Mouse (Mus musculus) layer of hippocampus, adult 11-12 months (tissue): ENCODE measurements around the gene Kdm4c.
A peak's percentile ranks its signal among the peaks of the same experiment; 100 is the strongest.
"Not testable (repeated sequence)": the region's sequence is repeated elsewhere in the genome, so short reads cannot be mapped to it uniquely, and the experiment has no call there.

Source experiments
- DNase-seq: peaks from one replicate; pipeline ENCODE4 v3.0.0; 2022; ENCODE audit warnings: low spot score

Gene Kdm4c

DNA sequence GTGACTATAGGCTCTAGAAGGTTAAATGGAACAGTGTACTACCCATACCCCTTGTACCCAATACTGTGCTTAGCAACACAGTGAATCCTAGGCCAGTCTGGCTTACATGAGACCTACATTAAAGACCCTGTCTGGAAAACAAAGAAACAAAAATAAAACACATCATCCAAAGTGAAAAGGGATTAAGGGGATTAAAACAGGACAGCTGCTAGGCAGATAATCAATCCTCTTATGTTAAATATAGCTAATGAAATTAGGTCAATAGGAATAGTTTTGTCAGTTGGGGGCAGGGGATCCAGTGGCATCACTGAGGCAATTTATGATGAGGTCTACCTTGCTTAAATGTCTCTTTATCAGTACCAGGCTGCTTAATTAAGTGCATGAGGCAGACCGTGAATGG is at the start of gene Kdm4c:
Kdm4c (plus strand) TSS at position 322 of the 400 bp plus-strand sequence.
- DNase-seq, result no peak

DNA sequence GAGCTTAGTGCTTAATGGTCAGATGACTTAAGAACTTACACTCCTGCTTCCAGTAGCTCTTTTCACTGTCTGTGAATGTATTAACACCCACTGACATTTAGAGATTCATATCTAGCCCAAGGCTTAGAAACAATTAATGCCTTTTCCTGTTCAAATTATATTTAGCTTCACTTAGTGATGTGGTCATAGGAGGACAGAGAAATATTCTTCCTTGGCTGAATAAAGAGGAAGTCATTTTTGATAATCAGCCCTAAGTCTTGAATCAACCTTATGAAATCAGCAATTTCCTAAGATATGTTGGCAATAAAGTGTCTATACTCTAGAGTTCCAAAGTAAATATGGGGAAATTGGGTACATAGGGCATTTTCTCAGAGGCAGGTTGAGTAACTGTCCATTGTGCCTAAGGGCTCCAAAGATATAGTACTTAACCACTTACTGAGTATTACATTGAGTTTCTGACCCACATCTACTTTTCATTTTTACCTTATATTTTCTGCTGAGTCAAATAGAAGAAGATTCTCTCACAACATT is 41.0 kb upstream of the Kdm4c start:
- DNase-seq, result no peak

DNA sequence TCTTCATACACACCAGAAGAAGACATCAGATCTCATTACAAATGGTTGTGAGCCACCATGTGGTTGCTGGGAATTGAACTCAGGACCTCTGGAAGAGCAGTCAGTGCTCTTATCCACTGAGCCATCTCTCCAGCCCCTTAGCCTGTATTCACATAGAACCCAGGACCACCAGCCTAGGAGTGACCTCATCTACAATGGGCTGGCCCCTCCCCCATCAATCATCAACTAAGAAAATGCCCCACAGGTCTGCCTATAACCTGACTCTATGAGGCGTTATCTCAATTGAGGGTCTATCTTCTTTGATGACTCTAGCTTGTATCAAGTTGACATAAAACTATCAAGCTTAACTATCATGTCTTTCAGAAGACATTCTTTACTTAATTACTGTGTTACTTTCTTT is 20.5 kb upstream of the Kdm4c start:
- not testable (repeated sequence) for DNase-seq

DNA sequence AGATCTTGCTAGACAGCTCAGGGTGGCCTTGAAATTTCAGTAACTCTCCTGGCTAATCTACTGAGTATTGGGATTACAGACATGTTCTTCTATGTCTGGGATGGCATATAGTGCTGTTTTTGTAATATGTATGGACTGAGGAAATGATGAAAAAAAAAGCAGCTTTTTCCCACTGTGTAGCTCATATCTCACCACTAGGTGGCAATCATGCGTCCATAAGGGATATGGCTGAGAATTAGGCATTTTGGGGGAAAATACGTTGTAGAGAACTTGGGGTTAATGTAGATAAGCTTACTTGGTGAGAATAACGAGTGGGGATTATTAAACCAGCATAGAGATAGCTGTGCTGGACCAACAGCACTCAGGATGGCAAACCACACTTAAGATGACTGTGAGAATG is 19.9 kb upstream of the Kdm4c start:
- DNase-seq, result no peak

DNA sequence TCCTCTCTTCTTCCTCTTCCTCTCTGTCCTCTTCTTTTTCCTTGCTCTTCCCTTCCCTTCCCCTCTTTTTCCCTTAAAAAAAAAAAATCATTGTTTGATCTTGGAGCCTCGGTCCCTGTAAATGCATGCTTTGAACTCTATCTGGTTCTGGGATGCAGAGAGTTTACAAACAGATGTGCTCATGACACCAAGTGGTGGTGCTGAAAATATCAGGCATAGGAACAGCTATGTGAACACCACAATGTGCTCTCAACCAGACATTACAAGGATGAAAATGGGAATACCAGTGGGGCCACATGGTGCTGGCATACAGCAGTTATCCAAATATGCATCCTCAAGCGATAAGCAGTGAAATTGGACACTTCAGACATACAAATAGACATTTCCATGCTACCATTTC is 18.1 kb upstream of the Kdm4c start:
- DNase-seq, result no peak

DNA sequence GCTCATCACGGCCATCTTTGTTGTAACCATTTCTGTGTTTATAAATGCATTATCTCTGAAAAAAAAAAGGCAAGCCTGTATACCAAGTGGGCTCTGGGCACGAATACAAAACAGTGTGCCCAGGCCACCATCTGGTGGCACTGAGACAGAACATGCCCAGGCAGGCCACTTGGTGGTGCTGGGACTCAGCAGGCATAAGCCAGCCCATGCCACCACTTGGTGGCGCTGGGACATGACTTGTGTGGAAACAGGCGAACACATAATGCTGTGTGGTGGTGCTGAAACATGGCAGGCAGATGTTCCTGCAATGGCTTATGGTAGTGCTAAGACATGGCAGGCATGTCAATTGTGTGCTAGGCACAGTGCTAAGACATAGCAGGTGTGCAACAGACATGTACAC is 11.3 kb upstream of the Kdm4c start:
- DNase-seq, result no peak

DNA sequence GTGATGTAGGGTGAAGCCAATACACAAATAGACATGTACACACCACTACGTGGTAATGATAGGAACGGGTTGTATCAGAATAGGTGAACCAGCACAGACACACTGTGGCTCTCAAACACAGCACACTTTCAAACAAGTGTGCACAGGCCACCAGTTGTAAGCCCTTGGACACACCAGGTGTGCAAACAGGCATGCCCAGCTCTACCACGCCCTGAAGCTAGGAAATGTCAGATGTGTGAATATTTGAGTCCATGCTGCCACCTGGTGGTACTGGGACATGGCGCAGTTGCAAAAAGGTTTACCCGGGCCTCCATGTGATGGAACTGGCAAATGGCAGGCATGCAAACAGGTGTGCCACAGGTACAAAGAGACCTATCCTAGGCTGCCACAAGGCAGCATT is 10.9 kb upstream of the Kdm4c start:
- peak; percentile 55 for DNase-seq

DNA sequence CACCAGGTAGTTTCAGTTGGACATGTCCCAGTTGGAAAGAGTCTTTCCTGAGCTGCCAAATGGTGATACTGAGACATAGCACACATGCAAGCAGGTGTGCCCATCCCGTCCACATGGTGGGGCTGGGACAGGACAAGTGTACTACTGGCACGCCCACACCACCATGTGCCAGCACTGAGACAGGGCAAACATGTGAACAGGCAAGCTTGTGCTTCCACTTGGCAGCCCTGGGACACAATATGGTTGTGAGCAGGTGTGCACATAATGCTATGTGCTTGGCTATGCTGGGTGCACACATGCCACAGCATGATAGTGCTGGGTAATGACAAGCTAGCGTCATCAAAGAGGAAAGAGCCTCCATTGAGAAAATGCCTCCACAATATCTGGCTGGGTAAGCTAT is 8.8 kb upstream of the Kdm4c start:
- peak; percentile 29 for DNase-seq

DNA sequence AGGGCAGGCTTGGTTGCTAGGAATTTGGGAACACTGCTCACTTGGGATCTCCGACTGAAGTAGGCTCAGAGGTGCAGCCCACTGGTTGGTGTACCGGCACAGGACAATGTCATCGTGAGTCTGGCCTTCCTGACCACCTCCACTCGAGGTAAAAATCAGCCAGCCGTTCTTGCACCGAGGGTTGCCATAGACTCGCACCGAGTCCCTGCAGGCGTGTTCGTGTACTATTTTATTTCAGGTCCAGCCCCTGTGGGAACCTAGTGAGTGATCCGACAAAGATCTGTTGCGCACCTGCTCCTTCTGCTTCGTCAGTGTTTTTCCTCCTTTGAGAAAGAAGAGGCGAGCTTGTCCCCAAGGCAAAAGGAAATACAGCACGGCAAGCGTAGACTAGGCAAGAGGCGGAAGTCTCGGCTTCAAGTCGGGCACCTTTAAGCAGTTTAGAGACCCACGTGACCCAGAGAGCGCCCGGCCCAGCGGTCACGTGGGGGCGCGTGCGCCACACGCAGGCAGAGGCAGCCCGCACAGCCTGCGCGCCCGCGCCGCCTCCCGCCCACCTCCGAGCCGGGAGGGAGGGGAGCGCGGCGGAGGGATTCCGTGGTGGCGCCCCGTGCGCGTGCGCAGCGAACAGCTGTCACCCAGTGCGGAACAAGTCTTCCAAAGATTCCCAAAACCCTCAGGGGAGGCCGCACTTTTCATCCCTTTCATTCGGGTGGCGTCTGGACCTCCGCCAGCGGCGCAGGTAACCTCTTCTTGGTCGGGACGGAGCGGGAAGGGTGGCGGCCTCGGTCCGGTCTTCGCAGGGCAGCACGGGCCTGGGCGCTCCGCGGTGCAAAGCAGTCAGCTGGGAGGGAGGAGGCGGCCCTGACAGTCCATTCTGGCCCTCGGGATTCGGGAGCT is 9.3 kb downstream of the Kdm4c start:
- peak; percentile 98 for DNase-seq

DNA sequence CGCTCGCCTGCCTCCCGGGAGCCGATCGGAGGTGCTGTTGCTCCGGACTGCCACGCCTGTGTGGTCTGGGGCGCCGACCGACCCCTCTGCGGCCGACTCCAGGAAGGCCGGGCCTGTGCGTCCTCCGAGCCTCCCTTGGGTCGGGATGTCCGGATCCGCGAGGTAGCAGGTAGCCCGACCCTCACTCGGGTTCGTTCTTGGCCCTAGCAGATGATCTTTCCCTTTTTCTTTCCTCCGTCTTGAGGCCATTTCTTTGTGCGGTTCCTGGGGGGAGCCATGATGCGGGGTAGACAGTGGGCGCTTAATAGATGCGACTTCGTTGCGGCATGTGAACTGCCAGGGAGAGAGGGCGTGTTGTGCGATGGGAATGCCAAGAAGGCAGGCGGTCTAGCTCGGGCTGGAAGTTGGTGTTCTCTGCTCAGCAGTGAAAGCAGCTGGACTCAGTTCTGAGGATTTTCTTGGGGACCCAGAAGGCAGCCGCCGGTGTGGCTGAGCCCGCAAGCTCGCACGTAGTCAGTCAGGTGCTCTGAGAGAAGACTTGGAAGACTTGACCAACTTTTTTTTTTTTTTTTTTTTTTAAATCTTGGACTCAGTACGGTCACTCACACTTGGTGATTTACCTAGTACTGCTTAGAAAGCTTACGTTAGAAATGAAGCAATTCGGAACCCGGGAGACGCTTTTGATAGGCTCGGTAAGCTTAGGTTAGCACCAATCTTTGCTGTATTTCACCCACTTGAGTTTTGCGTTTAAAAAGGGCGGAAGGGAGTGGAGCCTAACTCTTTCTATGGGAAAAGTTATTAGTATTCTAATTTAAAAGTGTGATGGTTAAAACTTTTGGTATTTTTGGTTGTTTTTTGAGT is 10.2 kb downstream of the Kdm4c start:
- DNase-seq, result peak; percentile 54

DNA sequence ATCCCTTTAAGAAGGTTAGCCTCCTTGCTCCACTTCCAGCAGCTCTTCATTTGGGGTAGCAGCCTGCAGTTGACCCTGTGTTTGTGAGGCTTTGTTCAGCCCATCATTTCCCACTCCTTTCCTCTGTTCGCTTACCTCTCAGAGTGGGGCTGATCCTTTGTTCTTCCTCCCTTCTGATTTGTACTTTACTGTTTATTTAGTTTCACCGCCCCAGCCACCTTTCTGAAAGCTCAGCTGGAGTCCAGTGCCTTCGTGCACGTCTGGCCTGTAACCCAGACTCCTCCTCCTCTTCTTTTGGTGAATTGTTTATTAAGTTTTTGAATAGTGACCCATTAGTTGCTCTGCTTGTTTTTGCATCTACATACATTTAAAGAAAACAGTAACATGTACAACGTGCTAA is 15.6 kb downstream of the Kdm4c start:
- DNase-seq, result no peak

DNA sequence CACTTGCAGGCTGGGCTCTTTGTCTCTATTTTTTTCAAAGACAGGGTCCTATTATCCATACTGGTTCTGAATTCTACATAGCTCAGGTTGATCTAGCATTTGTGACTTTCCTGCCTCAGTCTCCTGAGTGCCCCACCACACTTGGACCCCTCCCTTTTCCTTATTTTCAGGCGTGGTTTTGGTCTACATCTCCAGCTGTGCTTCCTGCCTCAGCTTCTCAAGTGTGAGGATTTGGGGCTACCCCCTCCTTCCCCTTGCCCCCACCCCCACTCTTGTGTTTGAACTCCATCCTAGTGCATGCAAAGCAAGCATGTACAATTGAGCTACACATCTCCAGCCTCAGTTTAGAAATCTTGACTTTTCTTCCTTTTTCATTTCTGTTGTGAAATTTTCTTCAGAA is 16.2 kb downstream of the Kdm4c start:
- no peak for DNase-seq

DNA sequence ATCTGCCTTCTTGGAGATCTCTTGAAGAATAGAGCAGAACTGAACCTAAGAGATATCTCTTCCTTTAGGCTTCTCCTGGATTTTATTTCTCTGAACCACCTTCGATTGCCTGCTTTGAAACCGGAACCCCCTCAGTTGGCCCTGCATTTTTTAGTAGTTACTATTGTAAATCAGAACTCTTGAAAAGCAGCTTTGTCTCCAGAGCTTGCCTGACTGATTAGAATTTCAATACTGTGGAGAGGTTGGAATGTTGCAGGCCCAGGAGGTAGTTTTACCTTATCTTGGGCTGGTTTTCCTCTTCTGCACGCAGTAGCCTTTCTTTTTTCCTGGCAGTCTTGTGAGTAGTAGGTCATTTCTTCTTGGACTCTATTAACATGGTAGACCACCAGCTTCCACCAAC is 17.0 kb downstream of the Kdm4c start:
- no peak for DNase-seq

DNA sequence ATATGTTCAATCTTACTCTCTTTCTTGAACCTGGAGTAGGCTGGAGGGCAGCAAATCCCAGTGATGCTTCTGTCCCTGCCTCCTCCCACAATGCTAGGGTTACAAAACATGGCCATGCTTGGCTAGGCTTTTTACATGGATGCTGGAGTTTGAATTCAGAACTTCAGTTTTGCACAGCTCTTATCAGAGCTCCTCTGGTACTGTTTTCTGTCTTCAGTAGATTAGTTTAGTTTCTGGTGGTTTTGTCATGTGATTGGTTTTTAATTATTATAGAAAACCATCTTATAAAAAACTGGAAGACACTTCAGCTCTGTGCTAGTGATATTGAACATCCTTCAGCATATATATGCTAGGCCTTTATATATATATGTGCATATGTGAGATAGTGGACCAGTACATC is 19.6 kb downstream of the Kdm4c start:
- no peak for DNase-seq

DNA sequence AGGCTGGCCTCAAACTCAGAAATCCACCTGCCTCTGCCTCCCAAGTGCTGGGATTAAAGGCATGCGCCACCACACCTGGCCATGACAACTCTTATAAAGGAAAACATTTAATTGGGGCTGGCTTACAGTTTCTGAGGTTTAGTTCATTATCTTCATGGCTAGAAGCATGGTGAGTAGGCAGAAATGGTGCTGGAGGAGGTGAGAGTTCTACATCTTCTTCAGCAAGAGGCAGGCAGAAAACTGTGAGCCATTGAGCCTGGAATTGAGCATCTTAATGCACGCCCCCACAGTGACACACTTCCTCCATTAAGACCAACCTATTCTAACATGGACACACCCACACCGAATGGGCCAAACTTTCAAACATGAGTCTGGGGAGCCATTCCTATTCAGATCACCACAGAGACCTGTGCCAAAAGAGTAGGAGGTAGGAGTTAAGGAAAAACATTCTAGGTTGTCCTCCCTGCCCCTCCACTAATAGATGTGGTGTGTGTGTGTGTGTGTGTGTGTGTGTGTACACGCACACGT is 22.2 kb downstream of the Kdm4c start:
- no peak for DNase-seq

DNA sequence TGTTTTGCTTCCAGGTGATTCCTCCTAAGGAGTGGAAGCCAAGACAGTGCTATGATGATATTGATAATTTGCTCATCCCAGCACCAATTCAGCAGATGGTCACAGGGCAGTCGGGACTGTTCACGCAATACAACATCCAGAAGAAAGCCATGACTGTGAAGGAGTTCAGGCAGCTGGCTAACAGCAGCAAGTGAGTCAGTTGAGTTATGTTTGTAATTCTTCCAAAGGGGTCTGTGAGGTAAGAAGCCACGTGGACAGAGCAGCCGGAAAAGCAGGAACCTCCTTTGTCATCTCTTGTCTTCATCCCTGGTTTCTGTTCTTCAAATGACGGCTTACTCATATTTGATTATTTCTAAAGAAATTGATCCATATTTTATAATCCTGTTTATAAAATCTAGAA is 28.9 kb downstream of the Kdm4c start:
- DNase-seq, result no peak

DNA sequence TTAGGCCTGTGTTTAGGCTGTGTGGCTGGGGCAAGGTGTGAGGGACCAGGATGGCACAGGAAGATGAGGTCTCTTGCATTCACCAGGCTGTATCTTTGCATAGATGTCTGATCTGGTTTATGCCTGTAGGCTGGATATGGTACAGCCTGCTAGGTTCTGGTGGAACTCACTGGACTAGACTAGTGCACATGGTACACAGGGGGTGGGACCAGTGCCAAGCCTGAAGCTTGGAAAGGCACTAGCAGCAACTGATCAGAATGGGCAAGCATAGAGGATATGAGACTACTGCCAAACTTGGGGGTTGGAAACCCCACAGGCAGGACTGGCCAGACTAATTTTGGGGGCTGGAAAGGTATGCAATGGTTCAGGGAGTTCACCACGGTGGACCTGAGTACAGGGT is 35.2 kb downstream of the Kdm4c start:
- no peak for DNase-seq

DNA sequence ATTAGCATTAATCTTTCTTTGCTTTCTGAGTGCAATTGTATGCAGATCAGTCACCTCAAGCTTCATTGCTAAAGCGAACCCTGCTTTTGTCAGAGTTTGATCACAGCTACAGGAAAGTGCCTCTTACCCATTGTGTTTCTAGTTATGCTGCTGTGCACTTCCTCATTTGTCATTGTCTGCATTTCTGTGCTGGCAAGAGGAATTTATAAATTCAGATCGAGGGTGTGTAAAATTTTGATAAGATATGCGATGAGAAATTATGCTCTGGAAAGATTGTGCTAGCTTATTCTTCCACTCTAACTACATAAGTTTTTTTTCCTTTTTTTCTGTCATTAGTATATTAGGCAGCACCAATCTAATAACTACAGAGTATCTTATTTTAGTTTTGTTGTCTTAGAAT is 37.9 kb downstream of the Kdm4c start:
- DNase-seq, result no peak

DNA sequence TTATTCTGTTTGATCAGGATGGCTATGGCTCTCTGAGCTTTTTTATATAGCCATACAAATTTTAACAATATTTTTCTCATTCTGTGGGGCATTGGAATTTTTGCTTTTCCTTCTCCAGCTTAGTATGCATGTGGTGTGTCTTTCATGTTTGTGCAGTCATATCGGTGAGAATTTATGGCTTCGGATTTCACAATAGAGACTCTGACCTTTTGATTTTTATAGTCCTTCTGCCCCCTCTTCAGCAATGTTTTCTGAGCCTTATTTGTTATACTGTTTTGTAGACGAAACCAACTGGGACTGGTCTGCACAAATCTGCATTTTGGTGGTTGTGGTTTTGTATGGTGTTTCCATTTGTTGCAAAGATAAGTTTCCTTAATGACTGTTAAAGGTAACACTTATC is 45.6 kb downstream of the Kdm4c start:
- no peak for DNase-seq

DNA sequence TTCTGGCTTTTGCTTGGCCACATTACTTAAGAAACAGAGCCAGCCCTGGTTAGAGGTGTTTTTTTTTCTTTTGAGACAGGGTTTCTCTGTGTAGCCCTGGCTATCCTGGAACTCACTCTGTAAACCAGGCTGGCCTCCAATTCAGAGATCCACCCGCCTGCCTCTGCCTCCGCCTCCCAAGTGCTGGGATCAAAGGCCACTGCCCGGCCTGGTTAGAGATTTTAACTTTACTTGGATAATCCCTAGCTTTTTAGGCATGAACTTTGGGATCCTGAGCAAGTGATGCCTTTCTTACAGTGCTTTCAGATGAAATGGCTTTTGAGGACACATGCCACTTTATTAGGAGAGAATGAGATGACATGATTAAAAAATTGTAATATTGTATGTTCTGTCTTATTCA is 52.4 kb downstream of the Kdm4c start:
- no peak for DNase-seq

DNA sequence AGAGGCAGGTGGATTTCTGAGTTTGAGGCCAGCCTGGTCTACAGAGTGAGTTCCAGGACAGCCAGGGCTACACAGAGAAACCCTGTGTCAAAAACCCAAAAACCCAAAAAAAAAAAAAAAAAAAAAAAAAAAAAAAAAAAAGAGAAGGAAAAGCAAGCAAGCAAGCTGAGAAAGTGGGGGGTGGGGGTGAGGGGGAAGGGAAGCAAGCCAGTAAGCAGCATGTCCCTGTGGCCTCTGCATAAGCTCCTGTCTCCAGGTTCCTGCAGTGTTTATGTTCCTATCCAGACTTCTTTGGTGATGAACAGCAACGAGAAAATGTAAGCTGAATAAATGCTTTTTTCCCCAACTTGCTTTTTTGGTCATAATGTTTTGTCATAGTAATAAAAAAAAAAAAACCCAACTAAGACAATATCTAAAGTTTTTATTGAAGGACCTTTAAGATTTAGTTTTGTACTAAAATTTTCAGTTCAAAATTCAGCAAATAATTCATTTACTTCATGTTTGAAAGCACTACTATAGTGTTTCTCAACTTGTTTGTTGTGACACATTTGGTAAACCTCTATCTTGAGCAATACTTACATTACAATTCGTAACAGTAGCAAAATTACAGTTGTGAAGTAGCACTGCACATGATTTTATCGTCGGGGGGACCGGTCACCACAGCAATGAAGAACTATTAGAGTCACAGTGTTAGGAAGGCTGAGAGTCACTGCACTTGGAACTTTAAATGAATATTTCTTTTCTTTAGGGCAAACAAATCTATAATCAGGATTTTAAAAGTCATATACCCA is 63.2 kb downstream of the Kdm4c start:
- no peak for DNase-seq

DNA sequence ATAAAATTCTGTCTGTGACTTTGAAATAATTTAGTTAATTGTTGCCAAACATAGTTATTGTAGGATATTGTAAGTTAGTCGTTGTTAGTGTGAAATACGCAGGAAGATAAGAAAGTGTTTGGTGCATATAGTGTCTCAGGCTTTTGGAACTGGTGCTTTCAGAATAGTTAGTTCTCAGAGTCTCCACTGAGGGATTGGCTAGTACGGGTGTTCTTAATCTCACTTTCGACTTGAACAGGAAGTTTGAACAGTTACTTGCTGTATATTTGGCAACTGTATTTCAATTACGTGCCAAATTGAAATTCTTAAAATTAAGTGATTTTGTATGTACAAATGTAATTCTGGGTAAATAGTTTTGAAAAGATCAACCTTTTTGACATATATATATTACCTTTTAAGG is 68.8 kb downstream of the Kdm4c start:
- no peak for DNase-seq
